Mouse (Mus musculus) CD8-positive naive resting alpha-beta T cell, adult 2 months (primary cell): Measurements from ENCODE around the gene Phf19.

Experiments used
- DNase-seq, 2 experiments: peaks; one replicate each; pipeline ENCODE4 v3.0.0; 2022; ENCODE audit warnings: low read depth in 2 of 2, low spot score in 2 of 2

Gene Phf19

GRCm38 (mm10) chr2:34897820-34898219, 16.0 kb downstream of the Phf19 start:
- DNase-seq, result peak; percentile 29 to 45

GRCm38 (mm10) chr2:34896821-34897460, 16.9 kb downstream of the Phf19 start:
- DNase-seq, result no peak

GRCm38 (mm10) chr2:34895503-34896113, 18.2 kb downstream of the Phf19 start:
- no peak for DNase-seq

DNA sequence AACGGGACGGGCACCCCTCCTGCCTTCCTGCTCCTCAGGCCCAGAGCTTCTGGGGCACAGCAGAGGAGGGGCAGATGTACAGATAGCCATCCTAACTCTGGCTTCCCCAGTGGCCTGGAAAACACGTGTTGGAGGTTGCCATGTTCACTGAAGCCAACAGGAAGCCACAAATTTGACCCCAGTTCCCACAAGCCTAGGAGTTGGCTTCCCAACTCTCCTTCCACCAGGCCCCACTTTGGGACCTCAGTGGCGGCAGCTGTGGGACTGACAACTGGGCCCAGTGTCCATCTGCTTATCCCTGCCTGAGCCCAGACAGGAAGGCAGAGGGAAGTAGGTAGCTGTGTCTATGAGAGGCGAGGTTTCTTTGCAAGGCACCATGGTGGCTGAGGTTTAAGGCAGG, 19.9 kb downstream of the Phf19 start:
- no peak for DNase-seq

DNA sequence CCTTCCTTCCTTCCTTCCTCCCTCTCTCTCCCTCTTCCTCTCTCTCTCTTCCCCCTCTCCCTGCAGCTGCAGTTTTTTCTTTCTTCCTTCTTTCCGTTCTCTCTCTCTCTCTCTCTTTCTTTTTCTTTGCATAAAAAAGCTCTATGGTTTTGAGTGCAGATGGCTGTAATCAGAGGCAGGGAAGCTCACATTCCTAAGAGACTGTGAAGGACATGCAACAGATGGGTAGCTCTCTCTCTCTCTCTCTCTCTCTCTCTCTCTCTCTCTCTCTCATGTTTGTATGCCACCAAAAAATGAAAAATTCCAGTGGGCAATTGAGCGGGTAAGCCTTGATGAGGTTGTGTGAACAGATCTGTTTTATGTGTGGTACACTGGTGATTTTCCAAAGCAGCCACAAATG, 29.6 kb downstream of the Phf19 start:
- no peak for DNase-seq

- DNase-seq, result no peak
These were observed 30.6 kb downstream of the Phf19 start for GRCm38 (mm10) chr2:34883190-34883589.

GRCm38 (mm10) chr2:34882757-34883156, 31.1 kb downstream of the Phf19 start:
- no peak for DNase-seq

- no peak for DNase-seq
These were observed 33.8 kb downstream of the Phf19 start for GRCm38 (mm10) chr2:34880054-34880453.

DNA sequence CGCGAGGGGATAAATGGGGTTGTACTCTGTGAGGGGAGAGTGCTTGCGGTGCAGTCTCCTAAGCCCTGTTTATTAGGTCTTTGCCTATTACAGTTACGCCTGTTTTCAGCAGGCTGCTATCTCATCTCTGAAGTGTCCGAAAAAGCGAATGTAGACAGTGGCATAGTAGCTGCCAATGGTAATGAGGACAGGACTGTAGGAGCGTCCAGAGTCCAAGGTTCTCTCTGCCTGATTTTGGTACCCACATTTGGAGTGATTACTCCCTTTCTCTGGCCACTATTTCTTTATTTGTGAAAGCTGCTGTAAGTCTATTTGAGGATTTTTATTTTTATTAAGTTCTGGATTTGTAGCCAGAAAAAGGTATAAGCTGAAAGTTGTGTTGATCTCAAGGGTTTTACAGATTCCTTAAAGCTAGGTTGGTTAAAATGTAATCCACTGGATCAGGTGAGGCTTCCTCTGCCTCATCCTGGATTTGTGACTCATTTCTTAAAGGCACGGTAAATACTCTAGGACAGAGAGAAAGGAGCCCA, 38.9 kb downstream of the Phf19 start, which contains the start of gene Psmd5:
TSS of gene Psmd5 (minus strand) at position 153 of the 530 bp plus-strand sequence.
- DNase-seq, result no peak

- no peak for DNase-seq
These were observed 39.6 kb downstream of the Phf19 start, which contains the start of gene Cutal for GRCm38 (mm10) chr2:34874271-34874670. Gene Cutal, plus strand, starts transcription at chr2:34874396.

GRCm38 (mm10) chr2:34870520-34871474, 43.0 kb downstream of the Phf19 start:
- peak; percentile 92 to 95 for DNase-seq

GRCm38 (mm10) chr2:34869680-34870079, 44.1 kb downstream of the Phf19 start:
- DNase-seq, result no peak

DNA sequence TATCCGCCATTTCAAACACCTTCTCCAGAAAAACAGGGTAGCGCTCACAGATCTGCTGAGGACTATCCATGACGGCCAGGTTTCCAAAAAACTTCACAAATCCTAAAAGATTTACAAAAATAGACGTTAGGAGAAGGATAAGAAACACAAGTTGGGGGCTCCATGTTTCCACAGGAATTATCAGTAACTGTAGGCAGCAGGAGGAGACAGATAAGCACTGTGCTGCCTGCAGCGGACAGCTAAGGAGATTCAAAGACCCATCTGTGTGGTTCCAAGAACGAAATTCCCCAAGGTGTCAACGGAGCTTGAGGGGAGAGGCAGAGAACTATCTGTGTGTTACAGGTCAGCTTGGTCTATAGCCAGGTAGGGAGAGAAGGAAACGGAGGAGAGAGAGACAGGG, 56.1 kb downstream of the Phf19 start:
- DNase-seq, result no peak

DNA sequence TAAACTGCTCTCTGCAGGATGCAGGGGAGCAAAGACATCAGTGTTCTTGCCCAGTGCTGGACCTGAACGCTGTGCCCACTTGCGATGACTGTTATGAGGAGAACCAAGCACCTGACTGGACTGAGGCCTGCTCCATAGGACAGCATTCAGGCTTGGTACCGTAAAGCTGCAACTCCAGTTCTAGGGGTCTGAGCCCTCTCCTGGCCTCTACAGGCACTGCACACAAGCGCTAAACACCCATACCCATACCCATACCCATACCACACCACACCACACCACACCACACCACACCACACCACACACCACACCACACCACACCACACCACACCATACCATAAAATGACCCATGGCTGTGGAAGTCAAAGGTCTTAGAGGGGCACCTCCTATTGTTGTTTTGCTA, 58.6 kb downstream of the Phf19 start:
- no peak for DNase-seq

DNA sequence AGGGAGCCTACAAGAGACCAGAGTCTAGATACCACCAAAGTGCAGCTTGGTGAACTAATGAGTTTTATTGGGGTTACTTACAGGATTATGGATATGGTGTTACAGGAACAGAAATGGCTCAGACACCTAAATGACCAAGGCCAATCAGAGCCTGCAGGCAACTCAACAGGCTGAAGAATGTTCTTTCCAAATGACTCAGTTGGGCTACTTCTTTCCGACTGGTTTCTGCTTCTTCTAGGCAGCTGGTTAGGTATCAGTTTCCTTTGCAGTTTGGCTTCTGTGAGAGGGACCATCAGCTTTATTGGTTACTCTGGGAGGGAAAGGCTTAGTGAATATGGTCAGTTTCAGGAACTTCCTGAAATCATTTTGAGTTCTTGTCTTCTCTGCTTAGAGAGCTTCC, 66.1 kb downstream of the Phf19 start:
- no peak for DNase-seq
